Mouse (Mus musculus) kidney, adult 11 months (tissue): ENCODE measurements around the gene Sp8.

Experiments
- DNase-seq: peaks from one replicate; pipeline ENCODE4 v3.0.0; 2022

The Sp8 gene

DNA sequence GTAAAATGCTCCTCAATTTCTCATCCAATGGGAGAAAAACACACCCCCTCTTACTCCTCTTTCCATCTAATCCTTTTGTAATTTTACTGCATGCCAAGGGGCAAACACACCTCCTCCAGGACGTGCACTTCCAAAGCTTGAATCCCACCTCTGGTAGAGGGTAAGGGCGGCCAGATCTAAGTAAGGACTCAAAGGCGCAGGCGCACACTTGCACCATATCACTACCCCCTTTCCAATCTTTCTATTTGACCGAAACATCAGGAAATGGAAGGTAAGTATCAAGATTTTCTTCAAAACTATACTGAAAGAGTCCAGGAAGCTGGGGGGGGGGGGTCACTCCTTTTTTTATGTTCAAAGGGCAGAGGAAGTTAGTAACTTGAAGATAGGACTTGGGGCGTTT lies at the start of gene Sp8:
Sp8 (plus strand) TSS at position 109 of the 400 bp plus-strand sequence.
- no peak for DNase-seq

DNA sequence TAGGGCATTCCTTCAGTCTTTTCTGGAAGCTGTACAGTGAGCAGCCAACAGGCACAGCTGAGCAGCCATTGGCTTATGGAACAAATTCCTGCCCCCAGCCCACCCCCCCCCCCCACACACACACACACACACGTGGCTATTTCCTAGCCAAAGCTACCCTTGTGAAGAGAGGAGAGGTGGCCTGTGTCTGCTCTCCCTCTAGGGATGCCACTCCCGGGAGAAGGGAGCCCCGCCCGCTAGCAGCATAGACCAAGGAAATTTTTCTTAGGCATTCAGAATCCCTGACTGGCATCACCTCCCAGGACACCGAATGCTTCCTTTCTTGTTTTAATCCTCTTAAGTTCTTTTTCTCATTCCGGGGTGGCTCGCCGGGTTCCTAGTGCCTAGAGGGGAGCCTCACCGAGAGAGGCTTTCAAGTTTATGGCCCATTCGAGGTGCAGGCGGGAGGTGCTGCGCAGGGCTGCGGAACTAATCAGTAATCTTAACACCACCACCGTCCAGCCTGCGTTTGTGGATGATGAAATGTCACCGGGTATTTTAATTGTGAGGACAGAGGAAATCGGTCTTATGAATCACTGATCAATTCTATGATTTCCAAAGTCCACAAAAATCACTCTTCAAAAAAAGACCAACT lies 34.7 kb upstream of the Sp8 start:
- no peak for DNase-seq

DNA sequence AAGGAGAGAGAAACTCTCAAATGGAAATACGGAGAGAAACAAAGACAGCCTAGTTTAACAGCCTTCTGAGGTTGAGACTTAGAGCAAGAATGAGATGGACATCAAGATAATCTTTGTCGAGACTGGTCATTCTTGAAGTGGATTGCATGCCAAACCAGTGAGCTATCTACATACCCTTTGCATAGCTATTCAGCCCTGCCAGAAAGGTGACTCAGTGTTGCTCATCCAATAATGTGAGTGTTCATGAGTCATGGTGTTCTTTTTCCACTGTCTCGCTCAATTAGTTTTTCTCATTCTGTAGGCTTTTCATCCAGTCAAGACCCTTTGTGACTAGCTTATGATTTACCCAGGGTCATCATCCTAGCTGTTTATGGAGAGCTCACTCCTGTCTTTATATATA lies 31.6 kb upstream of the Sp8 start:
- DNase-seq, result no peak

DNA sequence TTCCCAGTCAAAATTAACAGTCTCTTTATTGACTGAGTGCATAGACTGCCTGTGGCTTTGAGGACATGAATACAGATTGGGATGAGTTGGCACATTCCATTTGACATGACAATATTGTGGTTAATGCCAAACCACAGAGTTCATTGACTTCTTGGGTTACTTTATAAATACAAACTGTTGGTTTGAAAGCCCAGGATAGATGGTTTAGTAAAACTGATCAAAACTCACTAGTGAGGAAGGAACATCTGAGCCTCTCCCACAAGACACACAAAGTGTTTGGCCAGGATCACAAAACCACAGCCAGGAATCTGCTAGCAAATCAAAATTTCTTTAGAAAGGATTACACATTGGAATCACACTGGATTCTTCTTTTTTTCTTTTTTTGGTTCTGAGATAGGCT lies 30.0 kb upstream of the Sp8 start:
- no peak for DNase-seq

DNA sequence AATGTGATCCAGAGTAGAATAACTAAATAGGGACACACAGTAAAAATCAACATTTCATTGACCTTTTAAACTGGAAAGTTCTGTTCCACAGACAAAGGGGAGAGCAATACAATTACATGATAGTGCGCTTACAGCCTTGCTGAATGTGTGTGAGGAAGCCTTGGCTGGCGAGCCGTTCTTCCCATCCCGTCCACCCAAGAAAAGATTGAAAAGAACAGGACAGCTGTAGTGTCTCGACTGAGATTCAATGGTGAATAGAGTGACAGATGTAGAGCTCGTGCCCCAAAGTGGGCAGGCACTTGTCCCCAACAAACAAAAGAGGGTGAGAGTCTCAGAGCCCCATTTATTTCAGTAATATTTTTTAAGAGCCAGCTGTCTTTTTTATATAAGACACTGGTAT lies 16.2 kb upstream of the Sp8 start:
- no peak for DNase-seq

DNA sequence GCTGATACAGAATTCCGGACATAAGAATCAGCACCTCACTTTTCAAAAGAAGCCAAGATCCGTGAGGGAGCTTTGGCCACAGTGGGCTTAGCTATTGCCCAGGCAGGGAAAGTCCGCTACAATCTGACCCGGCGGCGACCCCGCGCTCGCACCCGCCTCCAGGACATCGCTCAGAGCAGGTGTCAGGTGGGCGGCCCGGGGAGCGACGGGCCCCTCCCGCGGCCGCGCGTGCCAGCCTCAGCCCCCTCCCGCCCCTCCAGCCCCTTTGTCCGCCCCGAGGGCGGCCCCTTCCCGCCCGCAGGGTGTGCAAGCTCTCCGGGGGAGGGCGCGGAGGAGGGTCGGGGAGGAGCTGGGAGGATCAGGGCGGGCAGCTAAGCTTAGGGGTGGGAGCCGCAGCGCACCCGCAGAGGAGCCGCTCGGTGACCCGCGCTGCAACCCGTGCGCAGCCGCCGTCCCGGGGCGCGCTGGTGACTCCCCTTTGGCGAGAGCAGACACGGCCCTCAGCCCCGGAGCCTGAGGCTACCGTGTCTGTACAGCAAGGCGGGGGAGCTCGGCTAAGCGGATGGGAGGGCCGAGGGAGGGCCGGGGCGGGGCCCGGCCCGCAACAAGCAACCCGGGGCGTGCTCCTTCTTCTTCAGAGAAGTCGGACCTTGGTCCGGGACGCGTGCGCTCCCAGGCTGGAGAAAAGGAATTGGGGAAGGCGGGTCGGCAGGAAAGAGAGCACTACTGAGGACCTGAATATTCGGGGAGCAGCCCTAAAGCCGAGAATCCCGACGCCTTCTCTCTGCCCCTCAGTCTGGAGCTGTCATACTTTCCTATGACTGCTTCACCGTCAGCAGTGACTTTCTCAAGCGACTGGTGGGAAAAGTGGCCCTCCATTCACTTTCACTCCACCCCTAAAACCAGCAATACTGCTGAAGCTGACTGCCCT lies 9.5 kb upstream of the Sp8 start:
- DNase-seq, result no peak

DNA sequence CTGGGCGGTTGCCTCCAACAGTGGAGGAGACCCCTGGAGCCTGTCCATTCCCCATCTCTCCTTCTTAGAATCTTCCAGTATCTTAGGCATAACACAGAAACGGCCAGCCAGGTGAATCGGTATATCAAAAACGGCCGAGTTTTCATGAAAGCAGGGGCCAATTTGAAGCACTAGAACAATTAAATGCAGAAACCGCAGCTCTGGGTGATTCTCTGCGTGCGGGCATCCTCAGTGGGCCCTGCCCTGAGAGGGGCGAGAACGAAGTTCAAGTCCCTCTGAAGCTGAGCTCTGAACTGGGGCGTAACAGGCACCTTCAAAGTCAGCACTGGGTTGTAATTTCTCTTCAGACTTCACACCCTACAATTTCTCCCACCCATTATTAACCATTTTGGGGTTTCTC lies 8.8 kb upstream of the Sp8 start:
- no peak for DNase-seq

DNA sequence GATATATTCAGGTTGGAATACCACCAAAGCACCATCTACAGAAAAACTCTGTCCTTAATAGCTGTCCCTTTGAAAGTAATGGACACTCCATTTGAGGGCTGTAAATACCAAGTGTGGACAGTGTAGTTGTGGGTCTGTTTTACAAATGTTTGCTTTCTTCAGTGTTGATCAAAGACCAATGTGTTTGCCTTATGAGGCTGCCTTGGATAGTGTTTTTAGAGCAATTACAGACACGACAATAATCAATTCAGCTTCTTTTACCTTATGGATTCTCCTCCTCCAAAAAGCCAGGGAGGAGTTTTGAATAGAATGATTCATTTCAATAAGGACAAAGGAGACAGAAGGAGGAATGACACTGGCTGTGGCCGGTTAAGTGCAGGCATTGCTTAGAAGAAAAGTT lies 7.9 kb upstream of the Sp8 start:
- DNase-seq, result no peak

DNA sequence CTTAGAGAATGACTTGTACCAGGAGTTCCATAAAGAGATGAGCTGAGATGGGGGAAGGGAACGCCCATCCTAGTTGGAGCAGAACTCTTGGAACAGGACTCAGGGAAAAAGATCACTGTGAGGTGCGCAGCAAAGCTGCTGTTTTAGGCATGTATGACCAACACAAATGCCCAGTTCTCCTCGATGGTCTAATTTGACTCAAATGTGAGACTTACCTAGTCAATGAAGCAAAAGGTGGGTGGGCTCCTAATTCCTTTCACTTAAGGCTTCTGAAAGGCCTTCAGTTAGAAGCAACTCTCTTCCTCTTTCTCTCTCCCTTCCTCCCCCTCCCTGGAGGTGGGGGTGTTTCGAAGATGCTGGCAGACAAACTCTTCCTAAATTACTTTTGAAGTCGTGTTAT lies 6.7 kb upstream of the Sp8 start:
- no peak for DNase-seq

DNA sequence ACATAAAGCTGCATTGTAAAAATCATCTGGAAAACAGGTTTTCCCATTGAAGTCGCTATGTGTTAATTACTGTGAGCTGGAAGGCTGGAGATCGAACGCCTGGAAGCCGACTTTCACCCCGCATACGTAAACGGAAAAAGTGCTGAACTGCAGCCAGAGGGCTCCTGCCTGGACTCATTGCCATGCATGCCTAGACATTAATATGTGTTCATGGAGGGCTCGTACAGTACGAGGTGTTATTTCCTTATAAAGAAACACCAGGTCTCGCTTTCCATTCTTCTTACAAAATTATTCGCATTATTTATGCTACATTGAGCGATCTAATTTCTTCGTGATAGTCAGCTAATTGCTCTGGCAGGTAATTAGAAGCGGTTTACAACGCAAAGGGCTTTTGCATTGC lies 5.8 kb upstream of the Sp8 start:
- DNase-seq, result no peak

DNA sequence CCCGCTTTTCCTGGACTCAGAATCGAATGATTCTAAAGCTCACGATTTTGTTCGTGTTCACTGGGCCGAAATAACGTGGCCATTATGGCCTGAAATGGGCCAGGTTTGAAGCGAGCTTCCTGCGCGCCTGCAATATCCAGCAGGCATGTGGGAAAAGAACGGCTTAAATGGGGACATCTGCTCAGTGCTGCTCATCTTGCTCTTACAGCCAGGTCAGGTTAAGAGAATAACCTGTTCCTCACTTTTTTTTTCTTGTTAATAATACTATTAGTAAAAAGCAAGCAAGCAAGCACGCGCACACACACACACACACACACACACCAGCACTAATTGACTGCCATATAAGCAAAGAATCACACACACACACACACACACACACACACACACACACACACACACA lies 5.3 kb upstream of the Sp8 start:
- no peak for DNase-seq

DNA sequence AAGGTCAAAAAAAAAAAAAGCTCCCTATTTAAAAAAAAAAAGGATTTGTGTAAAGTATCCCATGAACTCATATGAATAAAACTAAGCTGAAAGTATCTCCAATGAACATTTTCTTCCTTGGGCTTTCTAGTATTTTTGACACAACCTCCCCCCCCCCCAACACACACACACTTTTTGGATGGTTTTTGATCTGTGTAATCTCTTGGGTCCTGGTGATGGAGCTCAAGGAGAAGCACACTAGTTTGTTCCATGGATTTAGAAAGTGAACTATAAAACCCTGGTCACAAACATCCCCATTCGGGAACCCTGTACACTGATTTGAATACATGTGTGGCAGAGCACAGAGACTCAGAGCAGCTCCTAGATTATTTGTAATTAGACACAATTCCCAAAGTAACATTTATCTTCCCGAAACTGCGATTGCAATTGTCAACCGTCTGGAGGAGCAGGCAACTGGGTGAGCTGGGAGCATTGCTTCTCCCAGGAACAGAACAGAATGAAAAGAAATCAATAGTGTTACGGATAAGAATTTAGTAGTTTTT lies 4.7 kb upstream of the Sp8 start:
- no peak for DNase-seq

DNA sequence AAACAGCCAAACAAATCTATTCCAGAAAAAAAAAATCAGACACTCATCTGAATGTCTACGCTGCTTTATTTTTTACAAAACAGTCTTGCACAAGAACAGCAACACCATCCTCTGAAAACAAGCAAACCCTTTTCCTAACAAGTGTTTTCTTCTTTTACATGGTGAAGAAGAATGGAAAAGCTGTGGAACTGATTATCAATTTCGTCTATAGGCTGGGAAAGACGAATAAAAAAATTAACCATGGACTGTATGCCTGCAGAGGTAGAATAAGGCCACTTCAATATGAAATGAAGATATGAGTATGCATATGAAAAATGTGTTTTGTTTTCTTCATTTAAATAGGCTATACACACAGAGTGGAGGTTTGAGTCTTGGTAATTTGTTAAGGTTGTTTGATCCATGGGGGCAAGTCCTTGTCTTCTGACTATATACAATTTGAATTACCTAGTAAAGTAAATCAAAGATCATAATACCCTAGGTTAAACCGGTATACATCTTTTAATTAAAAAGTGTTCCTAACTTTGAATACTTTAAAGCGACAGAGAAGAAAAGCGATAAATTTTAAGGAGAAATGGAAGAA lies 4.1 kb upstream of the Sp8 start:
- DNase-seq, result no peak

DNA sequence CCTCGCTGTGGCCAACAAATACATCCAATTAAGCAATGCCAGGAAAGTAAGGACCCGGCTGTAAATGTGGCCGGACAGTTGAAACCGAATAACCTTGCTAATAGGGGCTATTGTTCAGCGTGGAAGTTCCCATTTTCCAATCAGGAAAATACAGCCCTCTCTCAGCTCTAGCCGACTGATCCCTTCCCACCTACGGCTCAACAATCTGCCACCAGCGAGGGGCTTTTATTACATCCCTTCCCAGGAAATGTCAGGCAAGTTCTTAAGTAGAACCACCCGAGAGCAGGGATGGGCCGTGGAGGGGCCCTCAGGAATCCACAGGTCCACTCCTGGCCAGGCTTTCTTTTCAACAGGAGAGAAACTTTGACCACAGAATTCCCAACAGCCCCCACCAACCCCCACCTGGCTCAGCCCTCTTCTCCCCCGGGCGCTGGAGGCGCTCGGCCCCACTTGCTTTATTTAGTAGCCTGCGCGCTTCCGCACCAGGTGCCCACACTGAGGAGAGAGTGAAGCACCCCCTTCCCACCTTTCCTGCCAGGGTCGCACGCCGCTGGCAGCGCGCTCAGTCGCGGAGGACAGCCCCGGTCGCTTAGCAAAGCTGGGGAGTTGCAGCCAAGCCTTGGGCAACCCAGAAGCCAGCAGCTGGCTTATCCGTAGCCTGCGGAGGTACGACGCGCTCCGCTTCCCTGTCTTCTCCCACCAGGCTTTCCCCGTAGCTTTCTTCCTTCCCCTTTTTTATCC lies 3.3 kb upstream of the Sp8 start:
- no peak for DNase-seq

DNA sequence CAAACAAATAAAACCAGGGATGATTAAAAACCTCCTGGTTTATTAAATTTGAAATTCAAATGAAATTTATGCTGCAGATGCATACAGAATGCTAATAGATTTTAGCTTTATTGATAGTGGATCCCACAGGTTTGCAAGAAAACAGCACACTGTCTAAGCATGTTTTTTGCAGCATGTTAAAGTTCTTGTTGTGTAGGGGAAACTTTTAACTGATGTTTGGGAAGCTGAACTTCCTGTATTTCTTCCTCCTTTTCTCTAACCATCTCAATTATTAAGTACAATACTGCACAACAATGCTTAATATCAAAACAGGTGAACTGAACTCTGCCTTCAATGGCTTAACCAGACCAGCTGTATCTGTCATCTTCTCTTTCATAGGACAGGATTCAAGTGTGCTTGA lies 2.0 kb upstream of the Sp8 start:
- DNase-seq, result no peak

DNA sequence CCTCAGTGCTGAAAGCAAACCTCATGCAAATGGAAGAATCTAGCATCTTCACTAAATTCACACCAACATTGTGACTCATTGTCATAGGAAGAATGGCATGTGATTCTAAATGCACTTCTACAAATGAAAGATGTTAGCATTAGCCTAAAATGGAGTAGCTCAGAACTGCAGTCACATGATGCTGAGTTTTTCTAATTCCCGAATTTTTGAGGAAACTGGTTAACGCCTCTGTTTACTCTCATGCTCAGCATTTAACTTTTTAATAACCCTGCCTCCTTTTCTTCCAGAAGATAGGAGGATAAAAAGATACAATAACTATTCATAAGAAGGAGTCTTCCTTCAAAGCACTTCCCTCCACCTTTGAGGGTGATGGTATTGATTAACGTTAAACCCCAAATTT lies 1.3 kb upstream of the Sp8 start:
- no peak for DNase-seq

DNA sequence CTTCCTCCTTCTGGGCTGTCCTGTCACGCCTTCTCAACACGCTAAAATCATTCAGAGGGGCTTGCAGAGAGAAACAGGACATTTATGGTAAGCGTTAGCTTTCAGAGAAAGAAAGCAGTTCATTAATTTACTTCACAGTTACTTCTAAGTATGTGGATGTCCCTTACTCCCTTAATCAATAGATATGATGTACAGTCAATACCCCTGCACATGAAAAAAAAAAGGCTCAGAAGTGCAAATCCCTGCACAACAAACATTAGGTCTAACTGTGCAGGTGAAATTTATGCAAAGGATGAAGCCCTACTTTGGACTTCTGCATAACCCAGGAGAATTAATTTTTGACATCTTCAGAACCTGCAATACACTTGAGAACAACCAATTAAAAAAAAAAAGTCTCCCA lies 778 bp upstream of the Sp8 start:
- DNase-seq, result no peak

DNA sequence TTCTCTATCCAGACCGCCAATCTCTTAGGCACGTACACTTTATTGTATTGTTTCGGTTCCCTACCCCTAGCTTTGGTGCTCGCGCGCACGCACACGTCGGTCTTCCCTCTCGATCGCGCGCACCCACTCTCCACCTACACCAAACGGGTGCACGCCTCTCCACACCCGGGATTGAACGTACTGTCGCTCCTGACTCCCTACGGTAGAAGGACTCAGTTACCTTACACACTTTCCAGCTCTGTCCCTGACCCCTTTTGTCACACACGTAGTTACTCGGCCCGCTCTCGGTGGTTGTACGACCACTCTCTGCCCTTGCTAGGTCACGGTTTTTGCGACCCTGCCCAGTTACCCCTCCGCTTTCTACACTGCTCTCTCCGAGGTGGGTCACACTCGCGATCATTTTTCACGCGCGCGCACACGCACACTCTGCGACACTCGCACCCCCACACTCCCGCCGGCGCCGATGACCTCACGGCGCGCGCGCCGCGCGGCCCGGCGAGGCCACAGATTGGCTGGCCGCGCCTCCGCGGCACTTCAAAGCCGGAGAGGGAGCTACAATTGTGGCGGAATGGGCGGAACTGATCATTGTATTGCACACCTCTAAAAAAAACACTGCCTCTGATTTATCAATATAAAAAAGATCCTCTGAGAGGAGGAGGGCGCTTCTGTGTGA lies 656 bp downstream of the Sp8 start:
- no peak for DNase-seq

DNA sequence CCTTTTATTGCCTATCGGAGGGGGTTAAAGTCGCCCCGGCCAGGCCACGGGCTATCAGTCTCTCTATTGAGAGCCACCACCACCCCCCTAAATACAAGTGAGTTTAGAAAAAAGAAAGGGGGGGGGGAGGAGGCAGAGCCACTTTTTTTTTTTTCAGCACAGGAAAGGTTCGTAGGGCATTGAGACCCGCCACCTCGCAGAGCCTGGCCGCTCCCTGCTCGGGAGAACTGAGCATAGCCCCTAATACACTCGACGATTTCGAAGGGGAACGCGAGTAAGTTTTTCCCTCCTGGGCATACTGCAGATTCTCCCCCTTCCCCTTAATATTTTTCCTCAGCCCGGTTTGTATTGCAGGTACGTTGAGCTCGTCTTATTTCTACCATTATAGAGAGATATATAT lies 1.3 kb downstream of the Sp8 start:
- no peak for DNase-seq

DNA sequence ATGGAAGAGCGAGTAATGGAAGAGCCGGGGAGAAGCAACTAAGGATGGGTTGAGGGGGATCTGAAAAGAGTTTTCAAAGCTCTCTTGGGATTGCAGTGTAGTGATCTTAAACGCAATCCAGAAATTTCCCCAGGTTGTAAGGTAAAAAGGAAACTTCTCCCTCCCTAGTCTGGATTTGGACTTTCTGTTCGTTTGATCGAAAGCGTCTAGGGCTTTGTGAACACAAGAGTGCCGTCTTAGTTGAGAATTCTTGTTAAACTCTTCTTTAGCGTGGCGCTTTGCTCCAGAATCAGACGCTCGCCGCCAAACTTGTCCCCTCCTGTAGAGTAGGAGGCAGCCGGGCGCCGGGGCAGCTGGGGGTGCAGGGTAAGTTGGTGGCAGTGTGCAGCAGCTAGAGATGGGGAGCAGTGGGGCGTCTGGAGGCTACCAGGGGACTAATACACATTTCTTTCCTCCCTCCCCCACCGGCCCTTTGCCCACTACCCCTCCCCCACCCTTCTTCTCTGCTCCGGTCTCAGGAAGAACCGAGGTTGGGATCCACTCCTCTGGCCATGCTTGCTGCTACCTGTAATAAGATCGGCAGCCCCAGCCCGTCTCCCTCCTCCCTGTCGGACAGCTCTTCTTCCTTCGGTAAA lies 1.8 kb downstream of the Sp8 start:
- DNase-seq, result no peak

DNA sequence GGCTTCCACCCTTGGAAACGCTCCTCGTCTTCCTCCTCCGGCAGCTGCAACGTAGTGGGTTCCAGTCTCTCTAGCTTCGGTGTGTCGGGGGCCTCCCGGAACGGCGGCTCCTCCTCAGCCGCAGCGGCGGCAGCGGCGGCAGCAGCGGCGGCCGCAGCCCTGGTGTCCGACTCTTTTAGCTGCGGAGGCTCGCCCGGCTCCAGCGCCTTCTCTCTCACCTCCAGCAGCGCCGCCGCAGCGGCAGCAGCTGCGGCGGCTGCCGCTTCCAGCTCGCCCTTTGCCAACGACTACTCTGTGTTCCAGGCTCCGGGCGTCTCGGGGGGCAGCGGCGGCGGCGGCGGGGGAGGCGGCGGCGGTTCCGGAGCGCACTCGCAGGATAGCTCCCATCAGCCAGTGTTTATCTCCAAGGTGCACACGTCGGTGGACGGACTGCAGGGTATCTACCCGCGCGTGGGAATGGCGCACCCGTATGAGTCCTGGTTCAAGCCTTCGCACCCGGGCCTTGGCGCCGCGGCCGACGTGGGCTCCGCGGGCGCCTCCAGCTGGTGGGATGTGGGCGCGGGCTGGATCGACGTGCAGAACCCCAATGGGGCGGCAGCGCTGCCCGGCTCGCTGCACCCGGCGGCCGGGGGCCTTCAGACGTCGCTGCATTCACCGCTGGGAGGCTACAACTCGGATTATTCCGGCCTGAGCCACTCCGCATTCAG lies 2.5 kb downstream of the Sp8 start:
- no peak for DNase-seq
